Mouse (Mus musculus): Measurements from ENCODE around the gene Tprkb.

DNA sequence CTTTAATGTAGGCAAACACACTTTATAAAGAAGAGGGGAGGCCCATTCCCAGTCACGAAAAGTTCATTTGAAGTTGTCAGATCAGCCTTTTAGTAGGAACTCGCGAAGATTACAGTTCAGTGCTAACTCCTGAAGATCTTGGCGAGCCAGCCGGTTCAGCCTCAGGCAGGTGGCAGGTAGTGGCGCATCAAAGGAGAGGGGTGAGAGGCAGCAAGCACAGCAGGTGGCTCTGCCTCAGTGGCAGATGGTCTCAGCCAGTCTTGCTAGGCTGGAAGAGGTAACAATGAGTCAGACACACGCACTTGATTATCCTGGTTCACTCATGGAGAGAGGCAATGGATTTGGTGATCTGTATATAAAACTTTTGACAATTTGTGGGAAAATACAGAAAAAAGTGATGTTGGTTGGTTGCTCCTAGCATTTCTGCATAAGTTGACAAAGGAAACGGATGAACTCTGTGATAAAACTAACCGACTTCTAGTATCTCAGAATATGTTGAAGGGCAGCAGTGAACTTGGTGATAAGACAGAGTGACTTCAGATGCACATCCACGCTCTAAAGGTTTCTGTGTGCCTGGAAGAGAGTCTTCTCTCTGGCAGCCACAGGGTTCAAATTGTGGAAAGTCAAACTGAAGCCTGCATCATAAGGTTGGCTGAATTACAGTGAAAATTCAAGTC lies 63.4 kb downstream of the Tprkb start:
- no peak for TF ChIP-seq POLR2A (IDR thresholded peaks at IDR 0.05; ENCODE audit: low read depth, low read length)
- TF ChIP-seq CTCF (IDR thresholded peaks at IDR 0.05; ENCODE audit: extremely low read depth, insufficient read length, insufficient replicate concordance, low read depth, low read length): no peak

All from small intestine, adult 2 months (tissue).